Mouse (Mus musculus) CH12.LX (cell line): ENCODE data around the gene Prss21. TPM values are rescaled to one million over a fixed set of nuclear protein-coding genes. Genes with fewer than 3 reads are reported as not detected.

Source experiments
- DNase-seq: peaks from one replicate; pipeline ENCODE4 v3.0.0-alpha.2; 2013; ENCODE audit errors: extremely low read depth
- H3K27ac ChIP-seq: 2 replicates; pipeline ENCODE4 v1.5.1; 2012; ENCODE audit warnings: low read depth, mild to moderate bottlenecking, control low read depth, moderate library complexity; ENCODE audit not compliant: insufficient read depth
- H3K27me3 ChIP-seq: replicated peaks from 2 replicates; pipeline ENCODE3; 2012; ENCODE audit warnings: inconsistent platforms
- H3K36me3 ChIP-seq, 2 experiments: replicated peaks in 1 of 2; 2 replicates each; pipeline versions ENCODE3 to v1.6.1; 2012; ENCODE audit warnings: inconsistent platforms in 1 of 2, low read length in 1 of 2, mild to moderate bottlenecking in 1 of 2, mixed read lengths in 1 of 2, moderate library complexity in 1 of 2; ENCODE audit not compliant: control insufficient read depth in 1 of 2, insufficient read depth in 1 of 2
- H3K4me1 ChIP-seq, 2 experiments: 2 replicates each; pipeline ENCODE4 v1.6.1; 2012; ENCODE audit warnings: inconsistent platforms in 1 of 2, moderate library complexity in 1 of 2; ENCODE audit not compliant: insufficient read depth in 2 of 2, control insufficient read depth in 1 of 2
- H3K4me2 ChIP-seq: 2 replicates; pipeline ENCODE4 v1.6.1; 2012; ENCODE audit warnings: low read depth, mild to moderate bottlenecking, control low read depth; ENCODE audit not compliant: poor library complexity, insufficient read depth, severe bottlenecking
- H3K4me3 ChIP-seq, 3 experiments: fragments of 150-350 bp in 1 of 3; sonication (generic) in 1 of 3; replicated peaks in 1 of 3; 2 replicates each; pipeline versions ENCODE3 to v1.5.1; 2011 to 2012; ENCODE audit warnings: low read depth in 2 of 3, low read length in 2 of 3, mild to moderate bottlenecking in 2 of 3, moderate library complexity in 2 of 3, control low read depth in 1 of 3, improper control_type of control experiment in 1 of 3, inconsistent platforms in 1 of 3, mixed read lengths in 1 of 3; ENCODE audit not compliant: poor library complexity in 1 of 3
- H3K79me2 ChIP-seq: replicated peaks from 2 replicates; pipeline ENCODE4 v1.6.1; 2012; ENCODE audit warnings: mild to moderate bottlenecking, moderate library complexity; ENCODE audit not compliant: control insufficient read depth, poor library complexity, insufficient read depth, severe bottlenecking; ENCODE audit errors: extremely low read depth
- H3K9ac ChIP-seq: 2 replicates; pipeline ENCODE4 v1.6.1; 2012; ENCODE audit warnings: low read depth, mild to moderate bottlenecking, control low read depth, moderate library complexity; ENCODE audit not compliant: insufficient read depth
- H3K9me3 ChIP-seq: replicated peaks from 2 replicates; pipeline ENCODE3; 2012; ENCODE audit warnings: low read length, inconsistent platforms, mixed read lengths
- CHD1 ChIP-seq: IDR thresholded peaks from 2 replicates; pipeline ENCODE4 v1.6.1; 2012; ENCODE audit warnings: low read depth, low read length, improper control_type of control experiment, inconsistent platforms
- CHD2 ChIP-seq: IDR thresholded peaks from 2 replicates; pipeline ENCODE4 v1.6.1; 2011; ENCODE audit warnings: low read length, improper control_type of control experiment
- CTCF ChIP-seq, 2 experiments: IDR thresholded peaks in 1 of 2; conservative IDR thresholded peaks in 1 of 2; 2 replicates each; pipeline ENCODE4 v1.5.1; 2011 to 2012; ENCODE audit warnings: low read depth in 2 of 2, low read length in 2 of 2, improper control_type of control experiment in 1 of 2, inconsistent platforms in 1 of 2, mild to moderate bottlenecking in 1 of 2, moderate library complexity in 1 of 2
- E2F4 ChIP-seq: IDR thresholded peaks from 2 replicates; pipeline ENCODE4 v1.6.1; 2011; ENCODE audit warnings: low read depth, low read length, improper control_type of control experiment; ENCODE audit not compliant: insufficient replicate concordance
- ELF1 ChIP-seq: IDR thresholded peaks from 2 replicates; pipeline ENCODE4 v1.6.1; 2014; ENCODE audit warnings: low read depth, mild to moderate bottlenecking, inconsistent platforms, low read length, improper control_type of control experiment
- ETS1 ChIP-seq: conservative IDR thresholded peaks from 2 replicates; pipeline ENCODE4 v1.6.1; 2012; ENCODE audit warnings: low read depth, mild to moderate bottlenecking, inconsistent platforms, low read length, improper control_type of control experiment, moderate library complexity
- IRF4 ChIP-seq: IDR thresholded peaks from 2 replicates; pipeline ENCODE4 v1.6.1; 2014; ENCODE audit warnings: low read depth, mild to moderate bottlenecking, inconsistent platforms, low read length, improper control_type of control experiment
- JUND ChIP-seq: conservative IDR thresholded peaks from 2 replicates; pipeline ENCODE4 v1.6.1; 2011; ENCODE audit warnings: low read depth, low read length, improper control_type of control experiment
- KAT2A ChIP-seq: IDR thresholded peaks from 2 replicates; pipeline ENCODE4 v1.6.1; 2012; ENCODE audit warnings: low read length, improper control_type of control experiment, inconsistent platforms; ENCODE audit not compliant: insufficient replicate concordance
- MAFK ChIP-seq: IDR thresholded peaks from 2 replicates; pipeline ENCODE4 v1.6.1; 2011; ENCODE audit warnings: low read length, improper control_type of control experiment; ENCODE audit not compliant: insufficient replicate concordance
- MAX ChIP-seq: IDR thresholded peaks from 2 replicates; pipeline ENCODE4 v1.6.1; 2011; ENCODE audit warnings: low read length, improper control_type of control experiment
- MAZ ChIP-seq: IDR thresholded peaks from 2 replicates; pipeline ENCODE4 v1.6.1; 2012; ENCODE audit warnings: low read depth, mild to moderate bottlenecking, inconsistent platforms, low read length, improper control_type of control experiment, moderate library complexity
- MEF2A ChIP-seq: IDR thresholded peaks from 2 replicates; pipeline ENCODE4 v1.6.1; 2014; ENCODE audit warnings: low read depth, mild to moderate bottlenecking, inconsistent platforms, low read length, improper control_type of control experiment, borderline replicate concordance
- NELFE ChIP-seq: IDR thresholded peaks from 2 replicates; pipeline ENCODE4 v1.6.1; 2011; ENCODE audit warnings: low read depth, low read length, improper control_type of control experiment
- NRF1 ChIP-seq: IDR thresholded peaks from 2 replicates; pipeline ENCODE4 v1.6.1; 2014; ENCODE audit warnings: low read depth, mild to moderate bottlenecking, inconsistent platforms, low read length, improper control_type of control experiment, moderate library complexity
- PAX5 ChIP-seq: IDR thresholded peaks from 2 replicates; pipeline ENCODE4 v1.6.1; 2012; ENCODE audit warnings: low read length, inconsistent platforms, mixed read lengths
- RAD21 ChIP-seq: IDR thresholded peaks from 2 replicates; pipeline ENCODE4 v1.6.1; 2011; ENCODE audit warnings: low read depth, mild to moderate bottlenecking, low read length, improper control_type of control experiment, moderate library complexity
- USF2 ChIP-seq: conservative IDR thresholded peaks from 2 replicates; pipeline ENCODE4 v1.6.1; 2011; ENCODE audit warnings: low read depth, low read length, improper control_type of control experiment
- ZMIZ1 ChIP-seq: IDR thresholded peaks from 2 replicates; pipeline ENCODE4 v1.6.1; 2012; ENCODE audit warnings: low read depth, mild to moderate bottlenecking, inconsistent platforms, low read length, improper control_type of control experiment
- ZNF384 ChIP-seq: IDR thresholded peaks from 2 replicates; pipeline ENCODE4 v1.6.1; 2012; ENCODE audit warnings: low read depth, low read length, improper control_type of control experiment, inconsistent platforms
- dilution Hi-C: fragments of 300-500 bp; cut with MboI; formaldehyde crosslinking; loops from 2 replicates; pipeline ENCODE4 v1.14.3; 2020; ENCODE audit warnings: low sequenced_read_pairs; ENCODE audit not compliant: extremely low pct_unique_long_range_greater_than_20kb, extremely low pct_ligation_motif_present
- in situ Hi-C: fragments of 300-500 bp; cut with MboI; formaldehyde crosslinking; loops from 3 replicates; pipeline ENCODE4 v1.14.3; 2019; ENCODE audit warnings: low sequenced_read_pairs, low pct_ligation_motif_present, low pct_unique_long_range_greater_than_20kb, mixed read lengths
- polyA plus RNA-seq: library from polyadenylated mRNA; unstranded; fragments of >175 nt; gene quantifications from 2 replicates; pipeline ENCODE4 v1.2.1, GENCODE M21; 2012; ENCODE audit warnings: low read depth; ENCODE audit not compliant: insufficient read length
- total RNA-seq, 2 experiments: library from RNA; depleted of rRNA; stranded (reverse); fragments of 300-350 nt in 1 of 2; fragments of >200 nt in 1 of 2; gene quantifications; 2 replicates each; pipeline ENCODE4 v1.2.3; 2012 to 2014

Prss21 gene
- total and polyA plus RNA-seq, 3 experiments: not detected

DNA sequence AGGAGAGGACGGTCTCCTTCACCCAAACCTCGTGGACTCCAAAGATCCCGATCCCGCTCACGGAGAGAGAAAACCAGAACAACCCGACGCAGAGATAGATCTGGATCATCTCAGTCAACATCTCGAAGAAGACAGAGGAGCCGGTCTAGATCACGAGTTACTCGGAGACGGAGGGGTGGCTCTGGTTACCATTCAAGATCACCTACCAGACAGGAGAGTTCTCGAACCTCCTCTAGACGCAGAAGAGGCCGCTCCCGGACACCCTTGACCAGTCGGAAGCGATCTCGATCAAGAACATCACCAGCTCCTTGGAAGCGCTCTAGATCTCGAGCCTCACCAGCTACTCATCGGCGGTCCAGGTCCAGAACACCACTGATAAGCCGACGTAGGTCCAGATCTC, 48.6 kb upstream of the Prss21 start:
- H3K4me2 ChIP-seq: no peak overlapping the region
- TF ChIP-seq USF2 (no peak), CHD1 (no peak), ZMIZ1 (no peak), E2F4 (no peak), ZNF384 (no peak), ELF1 (no peak), NRF1 (no peak), NELFE (no peak), CHD2 (no peak), JUND (no peak), PAX5 (no peak), MAX (no peak)
- in situ Hi-C loops: no loop called here
- dilution Hi-C loops: no loop called here
- no peak overlapping the region for H3K27ac ChIP-seq
- peaks cover 31% of the 10 kb centered on the region for H3K79me2 ChIP-seq
- peaks cover 5% of the 10 kb centered on the region for H3K9me3 ChIP-seq
- H3K9ac ChIP-seq: no peak overlapping the region
- peaks cover 0 to 9% of the 10 kb centered on the region in 2 experiments; a peak in 1 of 4 replicates for H3K4me1 ChIP-seq
- no peaks in the 10 kb centered on the region for H3K27me3 ChIP-seq
- H3K36me3 ChIP-seq: peaks cover 97 to 99% of the 10 kb centered on the region in 2 experiments
- no peak for DNase-seq
- H3K4me3 ChIP-seq: no peak overlapping the region

DNA sequence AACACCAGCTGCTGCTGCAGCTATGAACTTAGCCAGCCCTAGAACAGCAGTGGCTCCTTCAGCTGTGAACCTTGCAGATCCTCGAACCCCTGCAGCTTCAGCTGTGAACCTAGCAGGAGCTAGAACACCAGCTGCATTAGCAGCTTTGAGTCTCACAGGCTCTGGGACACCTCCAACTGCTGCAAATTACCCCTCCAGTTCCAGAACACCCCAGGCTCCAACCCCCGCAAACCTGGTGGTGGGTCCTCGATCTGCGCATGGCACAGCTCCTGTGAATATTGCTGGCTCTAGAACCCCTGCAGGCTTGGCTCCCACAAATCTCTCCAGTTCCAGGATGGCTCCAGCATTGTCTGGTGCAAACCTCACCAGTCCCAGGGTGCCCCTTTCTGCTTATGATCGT, 47.1 kb upstream of the Prss21 start:
- Histone ChIP-seq H3K79me2 (peaks cover 25% of the 10 kb centered on the region), H3K9ac (no peak overlapping the region), H3K27me3 (no peaks in the 10 kb centered on the region), H3K36me3 (peaks cover 97% of the 10 kb centered on the region in 2 experiments), H3K9me3 (peaks cover 5% of the 10 kb centered on the region), H3K27ac (no peak overlapping the region), H3K4me3 (no peak overlapping the region), H3K4me2 (no peak overlapping the region), H3K4me1 (peaks cover 0 to 13% of the 10 kb centered on the region in 2 experiments; a peak in 1 of 4 replicates)
- TF ChIP-seq E2F4 (no peak), ZNF384 (no peak), CTCF (conservative IDR thresholded peaks at IDR 0.05 in 1 of 2, IDR thresholded peaks at IDR 0.05 in 1 of 2; ENCODE audit: low read depth in 2 of 2, low read length in 2 of 2) (no peak), MAFK (no peak), MAX (no peak), MEF2A (no peak), ETS1 (no peak), MAZ (no peak), NELFE (no peak), KAT2A (no peak), IRF4 (no peak), CHD2 (no peak), RAD21 (no peak), JUND (no peak)
- dilution Hi-C loops: no loop called here
- in situ Hi-C loops: no loop called here
- DNase-seq: no peak
